Mouse (Mus musculus) lung, postnatal 36 days (tissue): ENCODE results near the gene BC049352.
A peak's percentile ranks its signal among the peaks of the same experiment; 100 is the strongest.

Experiments
- DNase-seq: peaks from one replicate; pipeline ENCODE4 v3.0.0; 2022; ENCODE audit warnings: mixed read lengths

Gene BC049352

GRCm38 (mm10) chr9:45251990-45252389 lies 70.2 kb downstream of the BC049352 start:
- DNase-seq: no peak

- no peak for DNase-seq
Observed at GRCm38 (mm10) chr9:45252395-45252794, 70.6 kb downstream of the BC049352 start.

- DNase-seq: no peak
Observed at GRCm38 (mm10) chr9:45254021-45254420, 72.2 kb downstream of the BC049352 start.

- DNase-seq: no peak
Observed at GRCm38 (mm10) chr9:45254605-45255004, 72.8 kb downstream of the BC049352 start.

GRCm38 (mm10) chr9:45255431-45255830 lies 73.6 kb downstream of the BC049352 start:
- no peak for DNase-seq

- no peak for DNase-seq
Observed at GRCm38 (mm10) chr9:45255967-45256366, 74.2 kb downstream of the BC049352 start.

- no peak for DNase-seq
Observed at GRCm38 (mm10) chr9:45259065-45259464, 77.3 kb downstream of the BC049352 start.

GRCm38 (mm10) chr9:45261466-45261865 lies 79.7 kb downstream of the BC049352 start:
- DNase-seq: no peak

- DNase-seq: no peak
Observed at GRCm38 (mm10) chr9:45261872-45262271, 80.1 kb downstream of the BC049352 start.

- peak; percentile 14 for DNase-seq
Observed at GRCm38 (mm10) chr9:45267099-45267498, 85.3 kb downstream of the BC049352 start.

GRCm38 (mm10) chr9:45268079-45268478 lies 86.3 kb downstream of the BC049352 start:
- DNase-seq: peak; percentile 37

GRCm38 (mm10) chr9:45268597-45269325 lies 87.0 kb downstream of the BC049352 start, which contains the start of gene Il10ra:
Il10ra (minus strand) TSS chr9:45269149.
- peak; percentile 77 for DNase-seq

- DNase-seq: peak; percentile 44
Observed at GRCm38 (mm10) chr9:45272213-45272612, 90.4 kb downstream of the BC049352 start.

- DNase-seq: peak; percentile 35
Observed at GRCm38 (mm10) chr9:45274218-45274617, 92.4 kb downstream of the BC049352 start.

- peak; percentile 14 for DNase-seq
Observed at GRCm38 (mm10) chr9:45274635-45275034, 92.8 kb downstream of the BC049352 start.

GRCm38 (mm10) chr9:45280059-45280458 lies 98.3 kb downstream of the BC049352 start:
- peak; percentile 48 for DNase-seq

- peak; percentile 18 for DNase-seq
Observed at GRCm38 (mm10) chr9:45280891-45281290, 99.1 kb downstream of the BC049352 start.

GRCm38 (mm10) chr9:45282466-45282865 lies 100.7 kb downstream of the BC049352 start:
- DNase-seq: peak; percentile 40

- no peak for DNase-seq
Observed at GRCm38 (mm10) chr9:45291481-45292168, 109.8 kb downstream of the BC049352 start.

- peak; percentile 43 for DNase-seq
Observed at GRCm38 (mm10) chr9:45294210-45295011, 112.6 kb downstream of the BC049352 start.

GRCm38 (mm10) chr9:45299231-45300006 lies 117.6 kb downstream of the BC049352 start:
- DNase-seq: peak; percentile 73
